ENCODE assay signal across 8 mouse cellular contexts in genomic region chr1:34063943-34064342, GRCm38 (mm10).
"Had no signal": no experiment of that assay in that cellular context is flagged by ENCODE, and none has a peak within 500 bp of the region (broad histone marks: within the 10 kb centered on the region; RNA-seq: fewer than 3 reads in every experiment).

No protein-coding gene starts in this region.

- H3K4me3 ChIP-seq: kidney, embryonic 15.5 days; left cerebral cortex, adult 2 months; limb, embryonic 10.5 days; midbrain, embryonic 15.5 days had no signal

- DNase-seq: kidney, adult 18-20 months; kidney, postnatal 25 days had no signal

- H3K27me3 ChIP-seq: kidney, embryonic 15.5 days; midbrain, embryonic 15.5 days had no signal

- H3K9me3 ChIP-seq: kidney, embryonic 15.5 days; limb, embryonic 10.5 days; midbrain, embryonic 15.5 days had no signal

- ATAC-seq: midbrain, embryonic 15.5 days had no signal

- H3K36me3 ChIP-seq: kidney, embryonic 15.5 days; limb, embryonic 10.5 days; midbrain, embryonic 15.5 days had no signal

- H3K9ac ChIP-seq: kidney, embryonic 15.5 days; midbrain, embryonic 15.5 days had no signal

- H3K27ac ChIP-seq: kidney, embryonic 15.5 days; left cerebral cortex, adult 2 months; limb, embryonic 10.5 days; midbrain, embryonic 15.5 days; stomach, postnatal 0 days had no signal

- H3K4me2 ChIP-seq: kidney, embryonic 15.5 days; liver, embryonic 11.5 days; midbrain, embryonic 15.5 days had no signal
